11 mouse cellular contexts compared by ENCODE assay signal in genomic region chr17:26501826-26502225, GRCm38 (mm10). TPM values are rescaled to one million over a fixed set of nuclear protein-coding genes. Genes with fewer than 3 reads are reported as not detected.
DNase-seq lines count a peak whose midpoint lies in the region; ATAC-seq and TF ChIP-seq lines count a peak whose summit lies in the region.
"Had no signal": no experiment of that assay in that cellular context is flagged by ENCODE, and none has a peak within 500 bp of the region (broad histone marks: within the 10 kb centered on the region; RNA-seq: fewer than 3 reads in every experiment).

No protein-coding gene starts in this region.

- no peak for TF ChIP-seq CTCF in heart, adult 2 months (IDR thresholded peaks at IDR 0.05)
- TF ChIP-seq CTCF in stomach, postnatal 0 days (IDR thresholded peaks at IDR 0.05; ENCODE audit: low read depth): no peak

- ATAC-seq in heart, embryonic 12.5 days (ENCODE audit: insufficient number of reproducible peaks, low FRiP score): no peak
- no peak for ATAC-seq in midbrain, embryonic 16.5 days
- ATAC-seq in stomach, postnatal 0 days (ENCODE audit: low FRiP score, low TSS enrichment): no peak
- ATAC-seq: activated CD4-positive, CD25-positive, alpha-beta regulatory T cell, adult 4 months had no signal

- H3K36me3 ChIP-seq in heart, adult 2 months (ENCODE audit: control insufficient read depth, insufficient read depth, low read length): peaks cover 20% of the 10 kb centered on the region
- H3K36me3 ChIP-seq in heart, embryonic 12.5 days: peaks cover 15% of the 10 kb centered on the region; the same call in 1 of the 2 replicates
- H3K36me3 ChIP-seq in midbrain, embryonic 10.5 days: peaks cover 20% of the 10 kb centered on the region
- no peaks in the 10 kb centered on the region for H3K36me3 ChIP-seq in midbrain, embryonic 16.5 days (ENCODE audit: control insufficient read depth, insufficient read depth, low read length)
- H3K36me3 ChIP-seq in limb, embryonic 10.5 days: peaks cover 18% of the 10 kb centered on the region
- H3K36me3 ChIP-seq in stomach, postnatal 0 days (ENCODE audit: control insufficient read depth, insufficient read depth, low read length): peaks cover 1% of the 10 kb centered on the region; the same call in 1 of the 2 replicates

- no peak overlapping the region for H3K9ac ChIP-seq in heart, adult 2 months (ENCODE audit: low read depth, low read length)
- H3K9ac ChIP-seq in heart, embryonic 12.5 days: no peak overlapping the region
- H3K9ac ChIP-seq in midbrain, embryonic 16.5 days (ENCODE audit: low read depth, low read length): no peak overlapping the region
- H3K9ac ChIP-seq in stomach, postnatal 0 days (ENCODE audit: low read length): no peak overlapping the region

- no peak overlapping the region for H3K4me3 ChIP-seq in heart, adult 2 months
- no peak overlapping the region for H3K4me3 ChIP-seq in heart, embryonic 12.5 days
- H3K4me3 ChIP-seq in midbrain, embryonic 10.5 days: no peak overlapping the region
- H3K4me3 ChIP-seq in midbrain, embryonic 16.5 days (ENCODE audit: low read depth, low read length): no peak overlapping the region
- no peak overlapping the region for H3K4me3 ChIP-seq in limb, embryonic 10.5 days
- H3K4me3 ChIP-seq in stomach, postnatal 0 days (ENCODE audit: low read depth, low read length): no peak overlapping the region

- H3K9me3 ChIP-seq in heart, embryonic 12.5 days (replicated peaks): no peaks in the 10 kb centered on the region
- no peaks in the 10 kb centered on the region for H3K9me3 ChIP-seq in midbrain, embryonic 10.5 days (replicated peaks)
- no peaks in the 10 kb centered on the region for H3K9me3 ChIP-seq in midbrain, embryonic 16.5 days (replicated peaks; ENCODE audit: control insufficient read depth, low read length, poor library complexity, severe bottlenecking)
- H3K9me3 ChIP-seq in limb, embryonic 10.5 days (replicated peaks): no peaks in the 10 kb centered on the region
- no peaks in the 10 kb centered on the region for H3K9me3 ChIP-seq in stomach, postnatal 0 days (ENCODE audit: control insufficient read depth, low read length)

- 75% methylated on average over 5 of the region's 5 CpGs for WGBS in heart, adult 2 months
- WGBS in heart, embryonic 12.5 days: 90% methylated on average over 5 of the region's 5 CpGs
- 91% methylated on average over 5 of the region's 5 CpGs for WGBS in midbrain, embryonic 10.5 days
- whole genome bisulfite sequencing in midbrain, embryonic 16.5 days: 84% methylated on average over 5 of the region's 5 CpGs
- WGBS in limb, embryonic 10.5 days: 92% methylated on average over 5 of the region's 5 CpGs
- WGBS in stomach, postnatal 0 days: 76% methylated on average over 5 of the region's 5 CpGs

- H3K27me3 ChIP-seq in heart, adult 2 months (ENCODE audit: control insufficient read depth, insufficient read depth, low read length): no peaks in the 10 kb centered on the region
- H3K27me3 ChIP-seq in heart, embryonic 12.5 days (replicated peaks): no peaks in the 10 kb centered on the region
- no peaks in the 10 kb centered on the region; the same call in 1 of the 2 replicates for H3K27me3 ChIP-seq in midbrain, embryonic 10.5 days (ENCODE audit: low read depth, poor library complexity, severe bottlenecking)
- no peaks in the 10 kb centered on the region for H3K27me3 ChIP-seq in midbrain, embryonic 16.5 days (ENCODE audit: control insufficient read depth, insufficient read depth, low read depth, low read length)
- H3K27me3 ChIP-seq in limb, embryonic 10.5 days (ENCODE audit: low read depth, poor library complexity, severe bottlenecking): no peaks in the 10 kb centered on the region
- no peaks in the 10 kb centered on the region for H3K27me3 ChIP-seq in stomach, postnatal 0 days (ENCODE audit: control insufficient read depth, insufficient read depth, low read length)

- no peak for DNase-seq in heart, adult 2 months
- DNase-seq in midbrain, embryonic 10.5 days (ENCODE audit: low spot score): no peak
- DNase-seq in limb, embryonic 10.5 days (ENCODE audit: low spot score): no peak
- no peak for DNase-seq in stomach, postnatal 0 days (ENCODE audit: low spot score)
- DNase-seq in T-cell, adult 2 months (ENCODE audit: low spot score): no peak
- DNase-seq: embryo, embryonic 11 days; right cerebral cortex, adult 18-20 months; thymus, postnatal 4 days had no signal

- H3K4me1 ChIP-seq in heart, adult 2 months (ENCODE audit: control insufficient read depth, insufficient read depth, low read length): peaks cover 32% of the 10 kb centered on the region
- H3K4me1 ChIP-seq in heart, embryonic 12.5 days (replicated peaks): peaks cover 60% of the 10 kb centered on the region
- H3K4me1 ChIP-seq in midbrain, embryonic 10.5 days: peaks cover 52% of the 10 kb centered on the region
- peaks cover 41% of the 10 kb centered on the region for H3K4me1 ChIP-seq in midbrain, embryonic 16.5 days (ENCODE audit: control insufficient read depth, insufficient read depth, low read length)
- peaks cover 39% of the 10 kb centered on the region for H3K4me1 ChIP-seq in limb, embryonic 10.5 days
- H3K4me1 ChIP-seq in stomach, postnatal 0 days (replicated peaks; ENCODE audit: control insufficient read depth, insufficient read depth): peaks cover 9% of the 10 kb centered on the region

- H3K4me2 ChIP-seq in heart, embryonic 12.5 days: no peak overlapping the region
- H3K4me2 ChIP-seq in midbrain, embryonic 16.5 days (ENCODE audit: low read length): no peak overlapping the region
- no peak overlapping the region for H3K4me2 ChIP-seq in stomach, postnatal 0 days (replicated peaks; ENCODE audit: low read depth)

- H3K79me2 ChIP-seq in heart, adult 2 months (replicated peaks; ENCODE audit: control insufficient read depth, insufficient read depth, low read length): no peaks in the 10 kb centered on the region

- intact Hi-C loops in heart, adult 2 months (cut with DNase I): no loop called here

- no peak for TF ChIP-seq POLR2A in heart, adult 2 months (IDR thresholded peaks at IDR 0.05; ENCODE audit: insufficient read depth, low read depth, low read length)

- peak overlapping the region; percentile 100 for H3K27ac ChIP-seq in heart, adult 2 months
- no peak overlapping the region for H3K27ac ChIP-seq in heart, embryonic 12.5 days (ENCODE audit: poor library complexity, severe bottlenecking)
- H3K27ac ChIP-seq in midbrain, embryonic 10.5 days (replicated peaks): peak overlapping the region; percentile 50
- no peak overlapping the region for H3K27ac ChIP-seq in midbrain, embryonic 16.5 days (ENCODE audit: low read length)
- peak overlapping the region; percentile 77; the same call in 1 of the 2 replicates for H3K27ac ChIP-seq in limb, embryonic 10.5 days
- H3K27ac ChIP-seq in stomach, postnatal 0 days (replicated peaks): peak overlapping the region; percentile 24; the same call in 1 of the 2 replicates

- no peak for TF ChIP-seq EP300 in heart, adult 2 months (IDR thresholded peaks at IDR 0.05; ENCODE audit: insufficient read depth, low read depth, low read length)
- TF ChIP-seq EP300 in stomach, postnatal 0 days (optimal IDR thresholded peaks at IDR 0.05): no peak

RNA-seq across cellular contexts. Expression of gene Ergic1, which starts 59.5 kb away (rescaled TPM):
- total RNA-seq in heart, adult 2 months (2021): 10 to 100 TPM; 53.6 to 59.4 TPM
- polyA plus RNA-seq in heart, adult 2 months (2012; rRNA removed): 64.4 and 84.3 TPM in 2 replicates
- polyA plus RNA-seq in heart, embryonic 12.5 days (2016; fragmentation: Nextera tagmentation; extraction: Ambion mirVana): 115 and 121 TPM in 2 replicates
- 104 and 113 TPM in 2 replicates for polyA plus RNA-seq in midbrain, embryonic 10.5 days (2016; fragmentation: Nextera tagmentation; extraction: Ambion mirVana)
- 102 and 103 TPM in 2 replicates for polyA plus RNA-seq in midbrain, embryonic 16.5 days (2015; fragmentation: Nextera tagmentation; extraction: Ambion mirVana)
- polyA plus RNA-seq in limb, embryonic 10.5 days (2016; fragmentation: Nextera tagmentation; extraction: Ambion mirVana): 114 and 121 TPM in 2 replicates
- polyA plus RNA-seq in stomach, postnatal 0 days (2015; fragmentation: Nextera tagmentation; extraction: Ambion mirVana): 64.2 and 65.5 TPM in 2 replicates

Comparison
In these comparisons a context has a peak if more than half of its experiments do, and no peak if none do; other contexts are left out.
1. H3K27ac ChIP-seq: peak in heart, adult 2 months (single experiment), midbrain, embryonic 10.5 days (single experiment), limb, embryonic 10.5 days (single experiment) and stomach, postnatal 0 days (single experiment); none in heart, embryonic 12.5 days (single experiment) and midbrain, embryonic 16.5 days (single experiment).